Mouse (Mus musculus): ENCODE measurements at regions not wholly inside any gene's neighbourhood (a gene's known extent, or its start where the extent isn't known, plus 50 kb on each side); places are given as distances from the start of the nearest gene placed in this dataset.
"Not testable (repeated sequence)": the region's sequence is repeated elsewhere in the genome, so short reads cannot be mapped to it uniquely, and the experiment has no call there.

DNA sequence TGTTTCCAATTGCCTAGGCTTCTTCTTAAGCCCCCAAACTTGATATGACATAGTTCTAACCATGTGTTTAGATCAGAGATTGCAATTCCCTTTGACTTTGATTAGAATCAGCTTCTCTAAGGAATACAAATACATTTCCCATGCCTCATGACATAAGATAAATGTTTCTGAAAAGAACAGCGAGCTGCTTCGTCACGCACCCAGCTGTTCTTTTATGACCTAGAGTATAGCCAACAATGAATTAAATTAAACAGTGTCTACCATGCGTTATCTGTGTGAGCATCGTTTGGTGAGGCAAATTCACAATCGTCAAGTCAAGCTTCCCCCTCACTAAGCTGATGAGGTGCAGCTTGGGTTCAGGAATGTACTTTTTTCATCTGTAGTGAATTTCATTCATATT is 261.8 kb upstream of the Dcbld2 start:
- no peak for DNase-seq (ENCODE audit: low spot score in 2 of 2)

DNA sequence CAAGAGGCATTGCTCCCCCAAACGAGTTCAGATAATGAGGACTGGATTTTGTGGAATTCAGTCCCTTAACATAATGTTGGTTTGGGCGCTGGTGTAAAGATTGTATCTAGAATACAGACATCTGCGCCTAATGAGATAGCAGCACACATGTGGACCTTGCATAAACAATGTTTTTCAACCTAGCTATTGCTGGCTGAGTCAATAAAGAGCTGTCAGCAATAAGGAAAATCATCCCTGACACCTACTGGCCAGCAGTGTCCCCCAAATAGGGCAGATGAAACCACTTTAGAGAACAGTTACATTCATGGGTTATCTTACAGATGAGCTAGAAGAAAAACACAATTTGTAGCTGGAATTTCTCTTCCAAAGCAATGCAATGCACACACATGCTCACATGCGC is 252.7 kb upstream of the Dcbld2 start:
- no peak for DNase-seq (ENCODE audit: low spot score in 2 of 2)

DNA sequence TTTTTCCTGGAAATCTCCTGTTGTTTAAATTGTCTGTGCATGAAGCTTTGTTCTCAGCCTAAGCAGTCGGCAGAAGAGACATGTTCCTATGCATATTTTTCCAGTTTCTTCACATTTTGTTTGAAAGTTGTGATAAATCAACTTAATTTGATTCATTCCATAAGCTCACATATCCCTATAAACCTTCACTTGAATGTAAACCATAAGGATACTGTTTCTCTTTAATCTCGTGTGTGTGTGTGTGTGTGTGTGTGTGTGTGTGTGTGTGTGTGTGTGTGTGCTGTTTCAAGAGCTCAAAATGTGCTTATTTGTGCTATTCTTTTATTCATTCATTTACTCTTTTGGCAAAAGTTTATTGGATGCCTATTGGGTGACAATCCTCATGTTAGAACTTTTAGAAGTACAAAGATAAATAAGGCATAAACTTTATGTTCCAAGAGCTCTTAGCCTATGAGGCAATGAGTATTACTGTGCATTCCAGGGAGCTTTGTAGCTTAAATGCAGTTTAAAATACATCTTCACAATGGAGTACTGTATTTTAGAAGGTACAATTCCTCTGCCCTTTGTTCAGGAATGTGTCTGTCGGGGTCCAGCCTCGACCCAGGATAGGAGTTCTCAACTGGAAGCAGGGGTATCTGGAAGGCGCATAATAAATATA is 229.4 kb upstream of the Dcbld2 start:
- DNase-seq (ENCODE audit: low spot score in 2 of 2): no peak

DNA sequence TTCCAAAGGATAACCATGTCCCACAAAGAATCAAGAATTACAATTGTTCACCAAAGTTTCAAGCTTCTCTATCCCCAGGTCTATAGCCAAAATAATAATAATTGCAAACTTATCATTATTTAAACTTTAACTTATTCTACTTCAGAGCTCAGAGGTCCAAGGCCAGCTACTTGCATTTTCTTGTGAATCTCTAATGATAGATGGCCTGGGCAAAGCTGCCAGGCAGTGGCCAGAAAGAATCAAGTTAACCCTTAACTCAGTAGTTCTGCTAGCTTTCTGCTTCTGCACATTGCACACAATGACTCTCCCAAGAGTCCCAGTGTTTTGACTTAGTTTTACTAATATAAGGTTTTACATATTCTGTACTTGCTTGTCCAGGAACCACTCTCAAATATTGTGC is 228.3 kb upstream of the Dcbld2 start:
- DNase-seq (ENCODE audit: low spot score in 2 of 2): not testable (repeated sequence)

DNA sequence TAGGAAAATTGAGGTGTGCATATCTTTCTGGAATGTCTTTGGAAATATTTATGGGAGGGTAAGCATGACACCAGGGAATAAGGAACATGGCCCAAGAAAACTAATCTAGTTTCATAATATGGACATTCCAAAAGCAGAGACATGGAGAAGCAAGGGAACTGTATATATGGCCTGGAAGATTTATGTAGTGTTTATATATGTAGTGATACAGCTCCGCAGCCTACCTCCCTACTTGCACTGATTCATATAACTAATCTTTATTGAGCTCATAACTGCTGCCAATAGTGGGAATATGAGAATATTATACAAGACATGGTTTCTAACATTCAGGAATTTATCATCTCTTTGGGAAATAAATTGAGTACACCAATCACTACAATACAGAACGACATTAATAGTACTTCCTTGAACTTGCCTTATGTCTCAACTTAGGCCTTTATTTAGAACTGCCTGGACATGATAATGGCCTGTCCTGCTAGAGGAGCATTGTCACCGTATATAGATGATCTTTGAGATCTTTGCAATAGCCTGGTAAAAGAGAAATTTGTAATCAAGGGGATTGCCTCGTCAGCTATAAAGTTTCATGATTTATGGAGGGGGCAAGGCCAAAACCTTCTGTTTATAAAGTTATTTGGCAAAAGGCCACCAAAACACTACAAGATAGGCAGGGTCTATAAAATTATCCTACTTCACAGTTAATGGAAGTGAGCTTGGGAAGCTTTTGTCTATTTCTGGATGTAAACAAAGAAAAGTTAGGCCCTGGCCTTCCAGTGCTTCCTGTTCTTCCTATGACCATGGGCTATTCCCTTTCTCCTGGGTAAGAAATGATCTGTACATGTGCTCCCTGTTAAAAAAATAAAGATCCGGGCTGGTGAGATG is 213.4 kb upstream of the Dcbld2 start:
- DNase-seq (ENCODE audit: low spot score in 2 of 2): no peak

DNA sequence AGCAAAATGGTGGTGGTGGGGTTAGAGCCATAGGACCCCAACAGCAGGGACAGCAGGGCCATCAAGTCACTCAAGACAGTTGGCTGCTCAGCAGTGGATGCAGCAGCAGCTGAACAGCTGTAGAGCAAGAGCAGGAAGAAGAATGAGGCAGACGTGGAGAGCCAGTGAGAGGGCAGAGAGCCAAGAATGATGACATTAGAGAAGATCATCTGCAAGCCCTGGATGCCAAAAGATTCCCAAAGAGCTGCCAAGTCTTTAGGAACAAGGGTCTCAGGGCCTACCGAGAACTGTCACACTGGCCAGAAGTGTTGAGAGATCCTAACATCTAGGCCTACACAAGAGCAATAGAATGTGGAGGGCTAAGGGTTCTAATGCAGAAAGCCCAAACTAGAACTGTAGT is 196.4 kb upstream of the Dcbld2 start:
- DNase-seq (ENCODE audit: low spot score in 2 of 2): no peak

DNA sequence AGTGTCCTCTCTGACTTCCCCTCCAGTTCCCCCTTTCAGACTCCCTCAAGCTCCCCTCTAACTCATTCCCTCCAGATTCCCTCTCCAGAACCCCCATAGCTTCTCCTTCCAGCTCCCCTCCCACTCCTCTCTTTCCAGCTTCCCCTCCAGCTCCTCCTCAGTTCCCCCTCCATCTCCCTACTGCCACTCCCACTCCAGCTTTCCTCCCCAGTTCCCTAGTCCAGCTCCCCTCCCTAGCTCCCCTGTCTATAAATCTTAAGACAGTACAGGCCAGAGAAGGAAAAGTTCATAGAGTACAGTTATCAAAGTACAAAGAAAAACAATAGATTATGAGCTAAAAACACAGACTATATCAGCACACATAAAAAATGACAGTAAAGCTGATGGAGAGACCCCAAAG is 173.6 kb upstream of the Dcbld2 start:
- DNase-seq (ENCODE audit: low spot score in 2 of 2): no peak

DNA sequence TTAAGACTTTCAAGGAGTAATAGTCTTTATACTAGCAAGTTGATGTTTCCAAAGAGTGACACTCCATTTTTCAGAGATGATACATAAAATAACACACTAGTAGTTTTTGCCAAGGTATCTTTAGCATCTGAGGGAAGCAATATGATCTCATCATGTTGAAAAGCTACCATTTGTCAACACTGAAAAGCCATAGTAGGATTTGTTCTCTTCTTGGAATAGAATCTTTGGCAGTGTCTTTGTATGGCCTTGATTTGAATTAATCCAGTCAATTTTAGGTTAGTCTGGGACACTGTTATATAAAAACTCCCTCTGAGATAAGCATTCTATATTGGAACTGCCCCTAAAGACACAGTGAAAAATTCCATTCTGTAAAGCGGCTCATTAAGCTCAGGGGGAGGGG is 171.4 kb upstream of the Dcbld2 start:
- no peak for DNase-seq (ENCODE audit: low spot score in 2 of 2)

DNA sequence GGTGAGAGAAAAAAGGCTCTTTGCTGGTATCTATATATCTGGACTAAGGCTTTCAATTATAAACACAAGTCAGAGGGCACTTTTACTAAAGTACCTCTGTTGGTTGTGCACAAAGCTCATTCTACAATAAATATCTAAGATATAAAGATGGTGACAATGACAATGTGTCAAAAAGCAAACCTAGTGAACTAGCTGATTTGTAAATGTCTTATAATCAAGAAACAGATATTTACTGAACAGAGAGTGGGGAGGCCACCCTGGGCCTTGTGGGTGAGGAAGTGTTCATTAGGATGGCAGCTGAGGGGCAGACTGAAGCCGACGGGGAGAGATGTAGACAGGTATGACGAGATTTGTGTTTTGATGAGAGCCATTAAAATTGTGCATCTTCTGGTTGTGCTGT is 132.0 kb upstream of the Dcbld2 start:
- no peak for DNase-seq (ENCODE audit: low spot score in 2 of 2)

DNA sequence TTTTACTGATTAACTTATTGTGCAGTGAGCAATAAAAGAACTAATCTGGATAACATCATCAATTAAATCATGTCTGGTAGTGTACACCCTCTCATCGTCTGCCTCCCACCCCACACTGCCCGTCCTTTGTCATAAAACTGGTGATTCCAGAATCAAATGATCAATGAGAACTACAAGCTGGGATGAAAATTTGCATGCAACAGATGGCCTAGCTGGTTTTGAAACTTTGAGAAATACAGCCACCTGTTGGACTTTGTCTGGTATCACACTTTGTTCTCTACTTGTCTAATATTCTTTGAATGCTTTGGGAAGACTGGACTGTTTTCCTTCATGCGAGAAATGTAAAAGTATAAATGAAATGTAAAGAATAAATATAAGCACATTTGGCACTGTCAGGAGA is 126.8 kb upstream of the Dcbld2 start:
- DNase-seq (ENCODE audit: low spot score in 2 of 2): no peak

DNA sequence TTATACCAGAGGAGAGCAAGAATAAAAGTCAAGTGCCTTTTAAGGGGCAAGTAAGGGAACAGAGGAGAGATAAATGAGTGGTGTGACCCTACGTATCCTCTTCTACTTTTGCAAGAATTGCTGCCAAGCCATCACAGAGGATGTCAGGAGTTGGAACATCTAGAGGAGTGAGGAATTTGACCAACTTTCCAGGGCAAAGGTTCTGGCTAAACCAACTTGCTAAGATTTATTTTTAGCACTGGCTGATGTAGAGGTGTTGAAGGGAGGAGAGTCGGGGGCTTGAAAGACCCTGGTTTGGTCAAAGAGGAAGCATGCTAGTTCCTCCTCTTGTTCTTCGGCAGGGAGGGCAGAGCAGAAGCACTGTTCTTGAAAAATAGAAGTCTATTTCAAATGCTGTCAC is 113.8 kb upstream of the Dcbld2 start:
- no peak for DNase-seq (ENCODE audit: low spot score in 2 of 2)

DNA sequence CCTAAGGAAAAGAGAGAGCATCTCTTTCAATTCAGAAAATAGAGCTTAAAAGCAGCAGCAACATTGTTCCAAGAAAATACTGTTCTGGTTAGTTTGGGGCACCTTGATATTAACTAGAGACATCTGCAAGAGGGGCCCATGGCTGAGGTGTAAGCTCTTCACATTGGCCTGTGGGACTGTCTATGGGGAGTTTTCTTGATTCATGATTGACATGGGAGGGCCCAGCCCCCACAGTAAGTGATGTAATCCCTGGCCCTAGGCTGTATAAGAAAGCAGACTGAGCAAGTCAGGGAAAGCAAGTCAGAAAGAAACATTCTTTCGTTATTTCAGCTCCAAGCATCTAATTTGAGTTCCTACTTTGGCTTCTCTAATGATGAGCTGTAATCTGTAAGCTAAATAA is 113.1 kb upstream of the Dcbld2 start:
- DNase-seq (ENCODE audit: low spot score in 2 of 2): no peak

DNA sequence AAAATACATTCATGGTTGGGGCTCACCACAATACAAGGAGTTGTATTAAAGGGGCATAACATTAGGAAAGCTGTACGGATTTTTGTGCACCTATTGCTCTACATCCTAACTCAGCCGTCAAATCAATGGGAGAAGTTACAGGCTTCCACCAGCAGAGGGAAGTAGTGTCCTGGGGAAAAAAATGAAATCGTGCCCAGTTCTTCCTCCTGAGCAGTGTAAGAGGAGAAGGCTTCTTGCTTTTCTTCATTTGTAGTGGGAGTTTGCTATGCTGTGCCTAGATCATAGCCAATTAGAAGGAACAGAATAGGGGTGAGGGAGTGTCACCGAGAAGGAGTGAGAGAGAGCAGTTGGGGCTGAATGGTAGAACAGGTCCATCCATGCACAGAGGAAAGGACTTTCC is 108.7 kb upstream of the Dcbld2 start:
- peak; percentile 58 to 74 for DNase-seq (ENCODE audit: low spot score in 2 of 2)

DNA sequence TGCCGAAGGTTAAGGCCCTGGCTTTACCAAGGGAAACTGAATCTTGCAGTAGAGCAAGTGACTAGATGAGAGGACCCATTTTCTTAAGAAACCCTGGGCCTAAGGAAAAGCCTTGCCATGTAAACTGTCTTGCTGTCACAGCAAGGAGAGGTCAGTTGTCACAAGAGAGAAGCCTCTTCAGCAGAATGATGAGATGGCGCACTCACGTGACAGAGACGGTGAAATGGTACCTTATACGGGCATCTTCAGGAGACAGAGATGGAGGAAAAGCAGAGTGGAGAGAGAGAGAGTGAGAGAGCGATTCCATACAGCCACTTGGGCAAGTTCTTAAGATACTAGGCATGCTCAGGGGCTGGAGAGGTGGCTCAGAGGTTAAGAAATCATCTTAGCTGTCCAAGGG is 108.1 kb upstream of the Dcbld2 start:
- no peak for DNase-seq (ENCODE audit: low spot score in 2 of 2)

DNA sequence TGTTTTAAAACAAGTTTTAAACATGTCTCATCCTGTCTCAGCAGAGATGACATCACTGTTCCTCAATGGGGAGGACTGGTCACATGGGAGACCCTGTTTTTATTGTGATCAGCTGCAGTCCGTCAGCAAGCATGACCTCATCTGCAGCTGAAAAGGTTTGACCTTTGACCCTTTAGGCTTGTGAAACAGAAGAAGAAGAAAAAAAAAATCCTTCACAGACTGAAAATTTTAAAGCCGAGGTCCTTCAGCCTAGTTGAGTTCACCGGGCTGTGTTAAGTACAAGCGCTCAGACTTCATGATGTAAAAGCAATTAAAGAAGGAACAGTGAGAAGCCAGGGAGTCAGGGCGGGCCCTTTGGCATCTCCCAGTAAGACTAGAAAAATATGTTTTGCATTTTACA is 104.7 kb upstream of the Dcbld2 start:
- no peak for DNase-seq (ENCODE audit: low spot score in 2 of 2)

DNA sequence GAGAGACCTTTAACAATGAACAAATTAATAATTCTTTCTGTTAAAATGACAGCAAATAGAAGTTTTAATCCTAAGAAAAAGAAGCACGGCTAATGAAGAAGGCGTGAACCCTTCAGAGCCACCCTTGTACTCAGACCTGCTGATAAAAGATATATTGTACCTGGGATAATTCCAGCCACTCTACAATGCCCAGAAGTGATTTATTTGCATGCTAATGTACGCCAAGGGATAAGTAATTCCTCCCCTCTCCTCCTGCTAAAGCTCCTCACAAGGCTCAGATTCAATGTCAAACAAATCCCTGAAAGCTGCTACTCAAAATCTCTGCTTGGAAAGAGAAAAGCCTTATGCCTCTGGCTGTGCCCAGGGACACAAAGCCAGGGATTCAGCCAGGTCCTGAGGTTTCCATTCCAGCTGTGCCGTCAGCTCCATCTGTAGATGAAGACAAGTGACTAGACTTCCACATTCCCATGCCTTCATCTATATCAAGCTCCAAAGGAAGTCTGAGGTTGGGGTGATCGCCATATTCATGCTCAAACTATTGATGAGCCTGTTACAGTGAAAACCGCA is 91.3 kb upstream of the Dcbld2 start:
- DNase-seq (ENCODE audit: low spot score in 2 of 2): no peak

DNA sequence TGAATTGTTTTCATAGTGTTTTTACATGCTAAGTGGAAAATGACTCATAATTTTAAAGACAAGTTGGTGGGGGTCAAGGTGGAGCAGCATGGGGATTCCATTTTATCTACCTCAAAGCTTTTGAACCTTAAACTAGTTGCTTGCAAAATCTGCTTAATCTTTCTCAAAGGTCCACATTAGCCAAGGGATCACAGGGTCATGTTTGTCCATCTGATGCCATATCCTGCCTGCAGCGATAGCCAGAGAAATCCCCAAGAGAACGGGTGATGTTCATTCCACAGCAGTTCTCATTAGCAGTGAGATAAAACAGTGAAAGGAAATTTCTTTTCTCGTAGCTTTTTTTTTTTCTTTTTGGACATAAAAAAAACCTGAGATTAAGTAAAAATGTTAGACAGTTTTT is 77.2 kb upstream of the Dcbld2 start:
- DNase-seq (ENCODE audit: low spot score in 2 of 2): no peak

DNA sequence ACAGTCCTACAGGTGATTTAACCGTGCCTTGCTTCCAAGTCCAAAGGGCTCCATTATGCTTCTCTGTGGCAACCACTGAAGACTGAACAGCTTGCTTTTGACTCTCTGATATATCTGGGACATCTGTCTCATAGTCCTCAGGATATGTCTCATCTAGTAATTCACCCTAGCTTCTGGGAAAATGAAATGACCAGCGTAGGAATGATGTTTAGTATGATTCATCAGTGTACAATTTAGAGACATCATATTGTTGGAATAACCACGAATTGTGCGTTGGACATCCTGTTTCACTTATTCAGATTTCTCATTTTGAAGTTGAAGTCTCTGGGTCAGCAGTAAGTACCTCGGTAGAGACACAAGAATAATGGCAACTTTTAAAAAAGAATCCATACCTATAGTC is 64.3 kb upstream of the Dcbld2 start:
- DNase-seq (ENCODE audit: low spot score in 2 of 2): no peak

DNA sequence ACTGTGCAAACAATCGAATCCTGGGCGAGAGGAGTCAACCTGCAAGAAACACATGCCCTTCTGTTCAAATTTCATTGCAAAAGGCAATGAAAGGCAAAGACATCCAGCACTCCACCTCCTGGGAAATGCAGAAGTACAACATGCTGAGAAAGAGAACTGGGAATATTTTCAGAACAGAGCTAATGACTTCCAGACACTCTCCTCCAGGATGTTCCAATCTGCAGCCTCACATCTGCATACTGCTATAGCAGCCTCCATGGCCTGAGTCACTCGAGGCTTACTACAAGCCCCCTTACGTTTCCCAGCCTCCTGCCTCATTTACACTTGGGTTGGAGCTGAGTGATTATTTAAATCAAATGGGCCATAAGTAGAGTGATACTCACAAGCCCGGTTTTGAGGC is 58.9 kb upstream of the Dcbld2 start:
- no peak for DNase-seq (ENCODE audit: low spot score in 2 of 2)

DNA sequence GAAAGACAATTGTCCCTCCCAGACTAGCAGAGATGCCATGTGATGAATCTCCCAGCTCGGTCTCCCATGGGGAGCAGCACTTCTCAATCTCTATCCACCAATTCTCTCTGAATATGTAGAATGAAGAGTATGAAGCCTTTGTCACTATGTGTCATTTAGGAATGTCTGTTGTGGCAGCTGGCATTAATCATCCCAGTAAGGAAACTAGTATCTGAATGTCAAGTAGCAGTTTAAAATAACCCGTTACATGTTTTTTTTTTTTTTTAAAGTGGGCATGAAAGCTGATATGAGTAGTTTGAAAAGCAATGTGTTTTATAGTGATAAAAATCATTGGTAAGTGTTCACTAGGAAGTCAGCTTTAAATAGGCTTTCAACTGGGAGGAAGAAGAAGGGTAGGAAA is 58.4 kb upstream of the Dcbld2 start:
- no peak for DNase-seq (ENCODE audit: low spot score in 2 of 2)

DNA sequence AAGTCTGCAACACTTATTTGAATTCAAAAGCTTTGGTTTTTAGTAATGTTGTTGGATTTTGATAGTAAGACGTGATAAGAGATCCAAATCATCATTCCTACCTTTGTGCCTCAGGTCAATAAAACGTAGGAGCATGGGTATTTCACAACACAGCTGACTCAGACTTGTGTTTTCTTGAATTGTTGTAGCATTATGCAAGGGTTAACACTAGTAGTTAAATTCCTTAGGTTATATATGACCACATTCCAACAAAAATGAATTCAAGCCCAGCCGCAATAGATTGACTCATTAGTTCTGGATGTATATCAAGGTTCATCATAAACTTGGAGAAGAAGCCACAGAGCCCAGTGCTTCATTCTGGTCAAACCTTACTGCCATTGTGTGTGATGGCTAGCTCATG is 56.1 kb upstream of the Dcbld2 start:
- no peak for DNase-seq (ENCODE audit: low spot score in 2 of 2)

DNA sequence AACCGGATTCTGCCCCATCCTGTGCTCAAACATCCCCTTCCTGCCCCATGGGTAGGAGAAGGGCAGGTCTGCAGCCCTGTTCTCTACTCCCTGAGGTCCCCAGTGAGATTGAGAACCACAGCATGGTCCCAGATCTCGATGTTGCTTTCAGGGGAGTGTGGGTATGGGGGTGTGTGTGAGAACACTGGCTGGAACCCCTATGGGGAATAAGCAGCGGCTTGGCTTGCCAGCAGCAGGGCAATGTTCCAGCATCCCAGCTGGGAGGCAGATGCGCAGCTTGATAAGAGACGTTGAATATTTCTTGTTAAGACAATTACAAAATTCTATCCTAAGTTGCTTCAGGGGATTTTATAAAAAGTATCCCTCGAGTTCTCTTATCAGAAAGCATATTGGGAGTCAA is 53.7 kb upstream of the Dcbld2 start:
- DNase-seq (ENCODE audit: low spot score in 2 of 2): peak; percentile 4
